Mouse (Mus musculus) brain, embryonic 14.5 days (tissue): ENCODE measurements around the gene Ppp2r5c.

ENCODE experiments used
- CTCF ChIP-seq: fragments of 200-500 bp; IDR thresholded peaks from 2 replicates; pipeline ENCODE4 v1.5.1; 2012; ENCODE audit warnings: inconsistent platforms, mild to moderate bottlenecking, moderate library complexity, borderline replicate concordance; ENCODE audit not compliant: insufficient read depth, insufficient read length; ENCODE audit errors: extremely low read depth
- POLR2A ChIP-seq: fragments of 200-500 bp; IDR thresholded peaks from 2 replicates; pipeline ENCODE4 v1.6.1; 2012; ENCODE audit warnings: mild to moderate bottlenecking, inconsistent platforms, borderline replicate concordance; ENCODE audit not compliant: poor library complexity, insufficient read depth, insufficient read length, severe bottlenecking; ENCODE audit errors: extremely low read depth

DNA sequence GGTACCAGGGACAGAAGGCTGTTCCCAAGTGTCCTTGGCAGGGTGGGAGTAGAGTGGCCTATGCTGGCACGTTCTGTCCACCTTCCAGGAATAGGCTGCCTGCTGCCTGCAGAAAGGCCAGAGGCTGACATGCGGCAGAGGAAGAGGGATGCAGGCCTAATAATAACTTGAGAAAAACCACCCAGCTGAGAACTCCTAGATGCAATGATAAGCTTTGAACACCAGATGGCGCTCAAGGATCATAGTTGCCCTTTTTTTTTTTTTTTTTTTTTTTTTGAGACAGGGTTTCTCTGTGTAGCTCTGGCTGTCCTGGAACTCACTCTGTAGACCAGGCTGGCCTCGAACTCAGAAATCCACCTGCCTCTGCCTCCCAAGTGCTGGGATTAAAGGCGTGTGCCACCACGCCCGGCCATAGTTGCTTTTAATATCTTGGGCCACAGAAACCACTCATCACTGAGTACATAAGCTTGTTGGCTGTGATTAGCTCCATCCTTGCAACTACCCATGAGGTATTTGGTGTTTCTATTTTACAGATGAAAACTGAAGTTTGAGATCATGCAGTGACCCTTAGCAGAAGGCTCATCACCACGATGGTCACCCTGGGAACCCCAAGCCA, 28.1 kb upstream of the Ppp2r5c start:
- TF ChIP-seq CTCF (peak; percentile 53; the same call in 1 of the 2 replicates), POLR2A (no peak)
